Mouse (Mus musculus) lung, postnatal 0 days (tissue): Measurements from ENCODE around the gene Arxes2. TPM values are rescaled to one million over a fixed set of nuclear protein-coding genes. Genes with fewer than 3 reads are reported as not detected.
"Not testable (repeated sequence)": the region's sequence is repeated elsewhere in the genome, so short reads cannot be mapped to it uniquely, and the experiment has no call there.

ENCODE experiments used
- ATAC-seq: fragments of 200-750 bp; cut with Nextera tagmentation; 2 replicates; pipeline ENCODE4 v1.8.0; 2017; ENCODE audit warnings: moderate library complexity
- DNase-seq: peaks from one replicate; pipeline ENCODE4 v3.0.0-alpha.2; 2016; ENCODE audit warnings: low spot score
- H3K27ac ChIP-seq: fragments of 300-500 bp; sonication (generic); 2 replicates; pipeline ENCODE4 v1.5.1; 2014; ENCODE audit warnings: antibody characterized with exemption, mild to moderate bottlenecking, low read length, mixed read lengths
- H3K27me3 ChIP-seq: fragments of 300-500 bp; sonication (generic); replicated peaks from 2 replicates; pipeline ENCODE4 v1.6.1; 2014; ENCODE audit warnings: low read length, mixed read lengths; ENCODE audit not compliant: insufficient read depth
- H3K36me3 ChIP-seq: fragments of 300-500 bp; sonication (generic); 2 replicates; pipeline ENCODE4 v1.6.1; 2014; ENCODE audit warnings: low read length, mixed read lengths; ENCODE audit not compliant: insufficient read depth
- H3K4me1 ChIP-seq: fragments of 300-500 bp; sonication (generic); 2 replicates; pipeline ENCODE4 v1.6.1; 2014; ENCODE audit warnings: antibody characterized with exemption, low read depth, low read length, mixed read lengths; ENCODE audit not compliant: insufficient read depth
- H3K4me2 ChIP-seq: fragments of 300-500 bp; sonication (generic); replicated peaks from 2 replicates; pipeline ENCODE4 v1.6.1; 2014; ENCODE audit warnings: low read depth, mild to moderate bottlenecking, low read length, moderate library complexity, mixed read lengths
- H3K4me3 ChIP-seq: fragments of 300-500 bp; sonication (generic); 2 replicates; pipeline ENCODE4 v1.5.1; 2014; ENCODE audit warnings: low read depth, low read length
- H3K9ac ChIP-seq: fragments of 300-500 bp; sonication (generic); replicated peaks from 2 replicates; pipeline ENCODE4 v1.6.1; 2014; ENCODE audit warnings: low read depth, mild to moderate bottlenecking
- H3K9me3 ChIP-seq: fragments of 300-500 bp; sonication (generic); 2 replicates; pipeline ENCODE4 v1.6.1; 2016; ENCODE audit warnings: low read length, mixed read lengths
- CTCF ChIP-seq: IDR thresholded peaks from 2 replicates; pipeline ENCODE4 v1.5.1; 2016; ENCODE audit warnings: antibody characterized with exemption, mild to moderate bottlenecking
- EP300 ChIP-seq: IDR thresholded peaks from 2 replicates; pipeline ENCODE4 v1.6.1; 2016; ENCODE audit warnings: antibody characterized with exemption, mild to moderate bottlenecking, control low read depth
- WGBS: fragments of 180-500 bp; shearing (Covaris S2); extraction: QIAGEN DNeasy Blood & Tissue Kit; methylation state at CpG from one replicate; pipeline ENCODE4 v1.1.7; 2014; 5-methylcytosine and 5-hydroxymethylcytosine counted together
- polyA plus RNA-seq: library from polyadenylated mRNA; unstranded; fragments of >200 nt; fragmentation: Nextera tagmentation; extraction: Ambion mirVana; gene quantifications from 2 replicates; pipeline ENCODE4 v1.2.1, GENCODE M21; 2015

The Arxes2 gene
- polyA plus RNA-seq, 1 experiment from 2014 or later, result 79.0 TPM

- Histone ChIP-seq H3K4me2 (no peak overlapping the region), H3K4me1 (no peaks in the 10 kb centered on the region), H3K36me3 (no peaks in the 10 kb centered on the region), H3K9ac (no peak overlapping the region), H3K4me3 (no peak overlapping the region), H3K27me3 (no peaks in the 10 kb centered on the region), H3K27ac (no peak overlapping the region), H3K9me3 (no peaks in the 10 kb centered on the region)
- ATAC-seq, result no peak
- WGBS, result 47% methylated on average over 1 of the region's 1 CpGs
- TF ChIP-seq EP300 (no peak), CTCF (no peak)
- no peak for DNase-seq
Observed at GRCm38 (mm10) chrX:136030331-136030730, 36.7 kb downstream of the Arxes2 start.

- H3K4me2 ChIP-seq, H3K27ac ChIP-seq, H3K9me3 ChIP-seq, DNase-seq, H3K4me1 ChIP-seq, H3K36me3 ChIP-seq, H3K27me3 ChIP-seq, H3K9ac ChIP-seq, H3K4me3 ChIP-seq: not testable (repeated sequence)
- peak; percentile 86 for ATAC-seq
- WGBS, result 63% methylated on average over 1 of the region's 49 CpGs
Observed at GRCm38 (mm10) chrX:136032799-136033763, 39.5 kb downstream of the Arxes2 start, which contains the start of gene Arxes1. Arxes1 (plus strand) TSS chrX:136033367.

GRCm38 (mm10) chrX:136043726-136044125 lies 50.1 kb downstream of the Arxes2 start:
- Histone ChIP-seq H3K27me3 (no peaks in the 10 kb centered on the region), H3K27ac (no peak overlapping the region), H3K36me3 (no peaks in the 10 kb centered on the region), H3K4me1 (no peaks in the 10 kb centered on the region), H3K9ac (no peak overlapping the region), H3K4me2 (no peak overlapping the region), H3K9me3 (no peaks in the 10 kb centered on the region), H3K4me3 (no peak overlapping the region)
- ATAC-seq, result no peak
- DNase-seq, result no peak
- WGBS, result 85% methylated on average over 1 of the region's 1 CpGs
- TF ChIP-seq CTCF (no peak), EP300 (no peak)

Other genes starting within 250 kb of the Arxes2 start
- 17.0 and 20.7 TPM in 2 replicates for gene Bhlhb9, start 196.2 kb upstream of the Arxes2 start, polyA plus RNA-seq
- gene Gprasp2, start 154.8 kb upstream of the Arxes2 start, polyA plus RNA-seq, result 2.1 and 3.3 TPM in 2 replicates
- gene Arxes1, start 39.5 kb downstream of the Arxes2 start, polyA plus RNA-seq, result 5.6 and 6.8 TPM in 2 replicates
- 250 and 327 TPM in 2 replicates for gene Bex2, start 74.4 kb downstream of the Arxes2 start, polyA plus RNA-seq
- gene Nxf3, start 91.4 kb downstream of the Arxes2 start, polyA plus RNA-seq, result 0.07 and 0.08 TPM in 2 replicates
- gene Bex4, start 145.2 kb downstream of the Arxes2 start, polyA plus RNA-seq, result 223 and 297 TPM in 2 replicates
- 134 and 185 TPM in 2 replicates for gene Tceal8, start 178.5 kb downstream of the Arxes2 start, polyA plus RNA-seq
- gene Tceal5, start 210.1 kb downstream of the Arxes2 start, polyA plus RNA-seq, result 0.97 and 1.1 TPM in 2 replicates
- 0.17 and 0.43 TPM in 2 replicates for gene Tceal7, start 221.0 kb downstream of the Arxes2 start, polyA plus RNA-seq
- 16.7 and 17.1 TPM in 2 replicates for gene Bex1, start 221.7 kb downstream of the Arxes2 start, polyA plus RNA-seq